Mouse (Mus musculus) A20 (cell line): ENCODE data around the gene Thrap3.
A peak's percentile ranks its signal among the peaks of the same experiment; 100 is the strongest.
"Not testable (repeated sequence)": the region's sequence is repeated elsewhere in the genome, so short reads cannot be mapped to it uniquely, and the experiment has no call there.

Experiments used
- DNase-seq: peaks from one replicate; pipeline ENCODE4 v3.0.0-alpha.2; 2011; ENCODE audit warnings: low read depth, low spot score

Gene Thrap3

GRCm38 (mm10) chr4:126219540-126219939 lies 17.0 kb upstream of the Thrap3 start:
- DNase-seq = not testable (repeated sequence)

DNA sequence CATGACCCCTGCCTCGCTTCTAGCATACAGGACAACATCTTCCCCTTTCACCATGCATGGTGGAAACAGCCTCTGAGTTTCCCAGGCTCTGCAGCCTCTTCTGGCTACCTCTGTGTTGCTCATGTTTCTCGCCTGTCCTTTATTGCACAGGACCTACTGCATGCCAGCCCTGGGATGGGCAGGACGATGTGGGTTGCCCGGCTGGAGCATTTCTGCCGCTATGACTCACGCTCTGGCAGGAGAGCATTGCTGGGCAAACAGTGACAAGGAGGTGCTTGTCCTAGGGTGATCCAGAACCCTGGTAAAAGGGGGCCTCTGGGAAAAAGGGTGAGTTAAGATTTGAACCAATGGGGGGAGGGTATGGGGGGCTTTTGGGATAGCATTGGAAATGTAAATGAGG lies 15.2 kb upstream of the Thrap3 start:
- DNase-seq = no peak

DNA sequence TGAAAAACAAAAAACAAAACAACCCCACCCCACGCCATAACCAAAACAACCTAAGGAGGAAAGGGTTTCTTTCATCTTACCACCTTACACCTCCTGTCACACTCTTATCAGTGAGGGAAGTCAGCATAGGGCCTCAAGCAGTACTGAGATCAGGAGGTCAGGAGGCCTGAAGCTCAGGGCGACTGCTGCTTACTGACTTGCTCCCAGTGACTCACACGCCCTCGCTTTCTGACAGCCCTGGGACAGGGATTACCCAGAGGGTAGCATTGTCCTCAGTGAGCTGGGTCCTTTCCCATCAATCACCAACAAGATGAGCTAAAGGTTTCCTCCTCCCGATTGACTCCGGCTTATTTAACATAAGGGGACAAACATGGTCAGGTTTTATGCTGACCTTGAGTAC lies 4.5 kb upstream of the Thrap3 start:
- DNase-seq = no peak

DNA sequence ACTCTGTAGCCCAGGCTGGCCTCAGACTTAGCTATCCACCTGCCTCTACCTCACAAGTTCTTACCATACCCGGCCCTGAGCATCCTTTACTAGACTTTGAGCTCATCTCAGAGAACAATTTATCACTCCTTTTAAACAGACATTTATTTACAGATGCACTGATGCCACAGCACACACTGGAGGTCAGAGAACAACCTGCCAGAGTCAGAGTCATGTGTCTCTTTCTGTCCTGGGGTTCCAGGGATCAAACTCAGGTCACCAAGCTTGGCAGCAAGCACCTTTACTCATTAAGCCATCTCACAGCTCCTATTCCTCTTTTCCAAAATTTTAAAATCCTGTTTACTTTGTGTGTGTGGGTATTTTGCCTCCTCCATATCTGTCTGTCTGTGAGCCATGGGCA lies 2.8 kb upstream of the Thrap3 start:
- no peak for DNase-seq

- DNase-seq = no peak
Observed at GRCm38 (mm10) chr4:126204661-126205230, 2.2 kb upstream of the Thrap3 start.

GRCm38 (mm10) chr4:126204016-126204415 lies 1.5 kb upstream of the Thrap3 start:
- DNase-seq = no peak

DNA sequence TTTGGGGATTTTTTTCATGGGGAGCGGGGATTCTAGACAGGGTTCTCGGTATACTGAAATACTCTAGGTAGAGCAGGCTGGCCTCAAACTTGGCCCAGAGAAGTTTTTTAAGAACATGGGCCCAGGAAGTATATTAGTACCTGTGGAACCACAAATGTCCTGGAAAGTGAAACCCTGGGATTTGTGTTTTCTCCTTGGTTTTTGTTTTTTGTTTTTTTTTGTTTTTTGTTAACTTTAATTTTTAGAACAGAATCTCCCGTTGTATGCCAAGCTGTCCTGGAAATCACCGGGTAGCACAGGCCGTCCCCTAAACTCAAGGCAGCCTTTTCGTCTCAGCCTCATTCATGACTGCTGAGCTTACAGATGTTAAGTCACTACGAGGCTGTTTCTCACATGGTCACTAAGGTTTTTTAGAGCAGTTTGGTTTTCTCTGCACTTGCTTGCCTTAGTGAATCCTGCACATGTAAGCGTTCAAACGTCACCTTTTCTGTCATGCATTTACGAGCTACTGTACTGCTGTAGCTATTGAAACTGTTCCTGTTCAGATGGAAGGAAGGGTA lies 856 bp upstream of the Thrap3 start:
- no peak for DNase-seq

DNA sequence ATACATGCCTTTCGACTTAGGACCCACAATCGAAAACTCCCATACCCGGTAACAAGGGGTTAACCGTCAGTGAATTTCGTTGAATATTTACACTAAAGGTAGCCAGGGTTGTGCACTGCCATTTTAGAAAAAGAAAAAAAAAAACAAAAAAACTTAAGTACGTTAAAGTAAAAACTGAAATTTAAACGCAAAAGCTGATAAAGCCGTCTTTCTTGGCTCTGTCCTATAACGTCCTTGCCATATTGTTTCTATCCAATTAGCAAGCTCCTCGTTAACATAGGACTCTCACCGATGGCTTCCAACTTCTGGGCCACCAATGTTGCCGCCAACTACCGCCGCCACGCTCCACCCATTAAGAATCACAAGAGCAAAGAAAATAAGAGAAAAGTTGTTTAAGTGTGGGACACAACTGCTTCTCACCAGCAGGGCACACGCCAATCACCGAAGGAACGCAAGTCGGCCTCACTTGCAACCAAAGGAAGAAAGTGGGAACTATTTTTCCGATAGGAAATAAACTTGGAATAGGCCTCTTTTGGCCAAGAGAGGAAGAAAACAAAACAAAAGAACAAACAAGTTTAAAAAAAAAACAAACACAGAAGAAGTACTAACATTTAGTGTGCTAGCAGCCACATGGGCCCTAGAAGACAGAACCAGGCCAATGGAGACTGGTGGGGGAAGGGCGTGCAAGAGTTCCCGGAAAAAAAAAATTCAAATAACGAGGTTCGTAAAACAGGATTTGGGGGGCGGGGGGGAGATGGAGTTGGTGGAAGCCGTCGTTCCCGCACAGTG lies 852 bp downstream of the Thrap3 start:
- DNase-seq = no peak

GRCm38 (mm10) chr4:126200656-126201055 lies 1.9 kb downstream of the Thrap3 start:
- no peak for DNase-seq

- DNase-seq = no peak
Observed at GRCm38 (mm10) chr4:126200036-126200435, 2.5 kb downstream of the Thrap3 start.

DNA sequence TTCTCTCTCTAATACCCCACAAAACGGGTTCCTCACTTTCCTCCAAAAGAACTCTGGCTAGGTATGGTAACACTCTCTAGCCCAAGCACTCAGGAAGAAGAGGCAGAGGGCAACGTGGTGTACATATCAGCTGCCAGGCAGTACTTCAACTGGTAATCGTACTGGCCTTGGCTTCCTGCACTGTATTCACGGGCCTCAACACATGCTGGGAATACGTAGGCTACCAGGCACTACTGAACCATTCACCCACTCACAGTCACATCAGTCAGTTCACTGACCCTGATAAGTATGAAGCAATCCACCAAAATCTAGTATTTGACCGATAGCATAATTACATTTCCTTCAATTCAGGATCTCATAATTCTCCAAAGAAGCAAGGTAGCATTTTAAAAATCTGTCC lies 3.0 kb downstream of the Thrap3 start:
- DNase-seq = no peak

DNA sequence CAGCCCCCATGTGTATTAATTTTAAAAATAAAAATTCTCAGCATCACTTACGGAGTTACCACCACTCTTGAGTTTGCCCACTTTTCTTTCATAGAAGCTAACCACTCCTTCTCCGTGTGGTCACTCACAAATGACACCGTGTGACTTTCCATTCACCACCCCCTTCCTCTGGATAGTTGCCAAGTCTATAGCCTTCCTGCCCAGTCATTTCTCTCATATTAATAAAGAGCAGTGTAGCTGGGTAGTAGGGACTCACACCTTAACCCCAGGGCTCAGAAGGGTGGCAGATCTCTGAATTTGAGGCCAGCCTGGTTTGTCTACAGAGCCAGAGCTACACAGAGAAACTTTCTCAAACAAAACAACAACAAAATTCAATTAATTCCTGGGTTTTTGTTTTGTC lies 5.1 kb downstream of the Thrap3 start:
- no peak for DNase-seq

DNA sequence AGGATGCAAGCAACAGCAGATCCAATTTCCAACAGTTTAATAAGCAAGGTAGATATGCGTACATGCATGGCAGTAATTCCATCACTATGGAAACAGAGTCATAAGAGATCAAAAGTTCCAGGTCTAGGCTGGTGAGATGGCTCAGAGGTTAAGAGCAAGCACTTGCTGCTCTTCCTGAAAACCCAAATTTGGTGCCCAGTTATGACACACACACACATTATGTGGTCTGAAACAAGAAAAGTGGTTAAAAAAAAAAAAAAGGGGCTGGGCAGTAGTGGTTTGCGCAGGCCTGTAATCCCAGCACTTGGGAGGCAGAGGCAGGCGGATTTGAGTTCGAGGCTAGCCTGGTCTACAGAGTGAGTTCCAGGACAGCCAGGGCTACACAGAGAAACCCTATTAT lies 7.6 kb downstream of the Thrap3 start:
- no peak for DNase-seq

DNA sequence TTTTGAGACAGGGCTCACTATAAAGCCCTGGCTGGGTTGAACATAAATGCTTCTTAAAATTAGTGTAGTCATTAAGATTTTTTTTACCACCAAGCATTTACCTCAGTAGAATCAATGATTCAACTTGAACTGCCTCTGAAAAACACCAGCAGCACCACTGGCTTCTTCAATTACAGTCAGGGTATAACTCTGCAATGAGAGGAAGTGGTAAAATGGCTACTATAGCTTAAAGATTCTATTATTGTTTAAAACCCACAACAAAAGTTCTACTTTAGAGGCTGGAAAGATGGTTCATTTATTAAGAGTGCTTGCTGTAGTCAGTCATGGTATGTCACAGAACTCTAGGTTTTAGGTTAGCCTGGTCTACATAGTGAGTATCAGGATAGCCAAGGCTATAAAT lies 8.3 kb downstream of the Thrap3 start:
- DNase-seq = no peak

DNA sequence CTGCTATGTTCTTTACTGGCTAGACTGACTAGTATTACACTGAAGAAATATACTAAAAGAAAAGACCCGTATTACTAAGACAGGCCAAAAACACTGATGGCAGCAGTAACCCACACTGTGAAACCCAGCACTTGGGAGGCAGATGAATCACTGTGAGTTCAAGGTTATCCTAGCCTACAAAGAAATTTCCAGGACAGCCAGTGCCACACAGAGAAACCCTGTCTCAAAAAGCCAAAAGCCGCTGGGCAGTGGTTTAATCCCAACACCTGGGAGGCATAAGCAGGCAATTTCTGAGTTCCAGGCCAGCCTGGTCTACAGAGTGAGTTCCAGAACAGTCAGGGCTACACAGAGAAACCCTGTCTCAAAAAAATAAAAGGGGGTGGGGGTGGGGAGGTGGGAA lies 11.9 kb downstream of the Thrap3 start:
- no peak for DNase-seq

DNA sequence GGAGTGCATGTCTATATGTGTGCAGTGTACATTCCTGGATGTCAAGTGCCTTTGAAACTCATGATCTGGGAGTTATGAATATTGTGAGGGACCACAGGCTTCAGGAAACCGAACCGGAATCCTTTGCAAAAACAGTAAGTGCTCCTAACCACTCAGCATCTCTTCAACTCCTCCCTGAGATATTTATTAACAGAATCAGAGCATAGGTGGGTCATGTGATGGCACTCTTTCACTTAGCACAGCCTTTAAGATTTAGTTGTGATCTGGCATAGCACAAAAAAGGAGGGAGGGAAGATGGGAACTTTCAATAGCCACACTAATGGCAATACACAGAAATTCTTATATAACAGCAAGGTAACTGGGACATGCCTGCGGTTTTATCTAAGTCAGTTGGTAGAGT lies 15.5 kb downstream of the Thrap3 start:
- no peak for DNase-seq

- no peak for DNase-seq
Observed at GRCm38 (mm10) chr4:126183034-126183433, 19.5 kb downstream of the Thrap3 start.

DNA sequence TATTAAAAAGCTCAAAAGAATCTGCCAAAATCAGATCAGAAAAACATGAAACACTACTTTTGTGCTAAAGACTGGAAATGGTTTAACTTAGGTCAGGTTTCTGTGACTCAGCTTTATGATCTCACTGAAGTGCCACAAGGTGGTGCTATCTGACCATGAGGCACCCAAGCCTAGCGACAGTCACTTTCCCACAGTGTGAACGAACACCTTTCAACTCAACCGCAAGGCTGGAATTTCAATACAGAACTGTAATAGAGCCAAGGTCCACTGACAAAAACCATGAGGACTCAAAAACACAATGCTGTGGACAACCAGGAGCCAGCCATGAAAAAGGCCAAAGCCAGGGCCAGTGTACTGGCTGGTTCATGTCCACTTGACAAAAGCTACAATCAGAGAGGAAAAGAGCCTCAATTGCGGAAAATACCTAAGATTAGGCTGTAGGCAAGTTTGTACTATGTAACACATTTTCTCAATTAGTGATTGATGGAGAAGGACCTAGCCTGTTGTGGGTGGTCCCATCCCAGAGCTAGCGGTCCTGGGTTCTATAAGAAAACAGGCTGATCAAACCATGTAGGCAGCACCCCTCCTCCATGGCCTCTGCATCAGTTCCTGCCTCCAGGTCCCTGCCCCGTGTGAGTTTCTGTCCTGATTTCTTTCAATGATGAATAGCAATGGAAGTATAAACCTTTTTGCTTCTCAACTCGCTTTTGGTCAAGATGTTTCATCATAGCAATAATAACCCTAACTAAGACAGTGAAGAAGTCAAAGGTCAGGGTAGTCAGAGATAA lies 21.2 kb downstream of the Thrap3 start:
- peak; percentile 46 for DNase-seq

DNA sequence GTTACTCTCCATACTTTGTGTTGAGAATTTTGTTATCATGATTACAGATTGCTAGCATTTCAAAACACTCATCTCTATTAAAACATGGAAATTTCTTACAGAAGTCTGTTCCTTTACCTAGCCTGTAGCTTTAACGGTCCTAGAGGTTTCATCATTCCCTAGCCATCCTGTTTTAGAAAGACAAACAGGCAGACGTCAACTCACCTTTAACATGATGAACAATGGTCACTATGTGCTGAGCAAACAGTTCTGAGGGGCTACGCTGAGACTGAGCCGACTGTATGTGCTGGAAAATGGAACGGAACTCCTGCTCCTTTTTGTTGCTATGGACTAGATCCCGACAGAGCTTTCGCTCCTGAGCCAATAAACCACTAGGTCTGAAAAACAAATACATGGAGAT lies 26.6 kb downstream of the Thrap3 start:
- DNase-seq = not testable (repeated sequence)

- DNase-seq = no peak
Observed at GRCm38 (mm10) chr4:126173800-126174199, 28.8 kb downstream of the Thrap3 start.

GRCm38 (mm10) chr4:126170737-126171136 lies 31.8 kb downstream of the Thrap3 start:
- not testable (repeated sequence) for DNase-seq

DNA sequence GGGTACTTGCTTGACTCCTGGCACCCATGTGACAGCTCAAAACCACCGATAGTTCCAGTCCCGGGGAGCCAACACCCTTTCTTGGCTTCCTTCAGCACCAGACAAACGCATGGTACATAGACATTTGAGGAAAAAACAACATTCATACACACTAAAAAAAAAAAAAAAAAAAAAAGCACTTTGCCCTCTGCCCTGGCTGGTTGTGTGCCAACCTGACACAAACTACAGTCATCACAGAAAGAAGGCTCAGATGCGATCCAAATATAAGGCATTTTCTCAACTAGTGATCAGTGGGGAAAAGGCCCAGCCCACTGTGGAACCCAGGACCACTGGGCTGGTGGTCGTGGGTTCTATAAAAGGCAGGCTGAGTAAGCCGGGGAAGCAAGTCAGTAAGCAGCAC lies 33.7 kb downstream of the Thrap3 start:
- DNase-seq = no peak
